Mouse (Mus musculus) ES-E14 (cell line): Measurements from ENCODE around the gene Hmga1b. TPM values are rescaled to one million over a fixed set of nuclear protein-coding genes. Genes with fewer than 3 reads are reported as not detected.
"Not testable (repeated sequence)": the region's sequence is repeated elsewhere in the genome, so short reads cannot be mapped to it uniquely, and the experiment has no call there.

ENCODE experiments used
- DNase-seq: peaks from one replicate; pipeline ENCODE4 v3.0.0-alpha.2; 2013; ENCODE audit warnings: low read depth, low spot score
- H3K27ac ChIP-seq: 2 replicates; pipeline ENCODE4 v1.5.1; 2012; ENCODE audit warnings: low read depth, mild to moderate bottlenecking, low read length, moderate library complexity, mixed read lengths; ENCODE audit not compliant: poor library complexity, insufficient read depth, severe bottlenecking
- H3K36me3 ChIP-seq: 2 replicates; pipeline ENCODE4 v1.6.1; 2012; ENCODE audit warnings: mild to moderate bottlenecking, low read length, moderate library complexity, mixed read lengths; ENCODE audit not compliant: control insufficient read depth, poor library complexity, insufficient read depth, severe bottlenecking
- H3K4me1 ChIP-seq, 2 experiments: fragments of 150-350 bp in 1 of 2; sonication (generic) in 1 of 2; 2 replicates each; pipeline ENCODE4 v1.6.1; 2012; ENCODE audit warnings: low read length in 2 of 2, mild to moderate bottlenecking in 1 of 2, mixed read lengths in 1 of 2; ENCODE audit not compliant: control insufficient read depth in 2 of 2, insufficient read depth in 2 of 2, poor library complexity in 1 of 2
- H3K4me3 ChIP-seq, 2 experiments: fragments of 150-350 bp in 1 of 2; sonication (generic) in 1 of 2; 2 replicates each; pipeline ENCODE4 v1.5.1; 2012; ENCODE audit warnings: low read length in 2 of 2, low read depth in 1 of 2, mild to moderate bottlenecking in 1 of 2, mixed read lengths in 1 of 2; ENCODE audit not compliant: insufficient read depth in 1 of 2, poor library complexity in 1 of 2, severe bottlenecking in 1 of 2
- H3K9ac ChIP-seq: 2 replicates; pipeline ENCODE4 v1.6.1; 2012; ENCODE audit warnings: low read depth, mild to moderate bottlenecking, low read length, mixed read lengths; ENCODE audit not compliant: poor library complexity, insufficient read depth, severe bottlenecking
- H3K9me3 ChIP-seq: fragments of 150-350 bp; sonication (generic); 2 replicates; pipeline ENCODE4 v1.6.1; 2012; ENCODE audit warnings: low read depth, mild to moderate bottlenecking, low read length; ENCODE audit not compliant: control insufficient read depth, insufficient read depth
- CHD2 ChIP-seq: IDR thresholded peaks from 2 replicates; pipeline ENCODE4 v1.6.1; 2014; ENCODE audit warnings: mild to moderate bottlenecking, low read depth, low read length, inconsistent platforms
- HCFC1 ChIP-seq: IDR thresholded peaks from 2 replicates; pipeline ENCODE4 v1.6.1; 2012; ENCODE audit warnings: low read length, inconsistent platforms, borderline replicate concordance; ENCODE audit not compliant: insufficient read depth
- MAFK ChIP-seq: IDR thresholded peaks from 2 replicates; pipeline ENCODE4 v1.6.1; 2014; ENCODE audit warnings: mild to moderate bottlenecking, low read depth, low read length, inconsistent platforms; ENCODE audit not compliant: insufficient read depth
- ZC3H11A ChIP-seq: IDR thresholded peaks from 2 replicates; pipeline ENCODE4 v1.6.1; 2012; ENCODE audit warnings: low read depth, mild to moderate bottlenecking, inconsistent platforms, low read length, borderline replicate concordance
- ZNF384 ChIP-seq: IDR thresholded peaks from 2 replicates; pipeline ENCODE4 v1.6.1; 2012; ENCODE audit warnings: low read depth, low read length, inconsistent platforms
- in situ Hi-C, 2 experiments: fragments of 600-800 bp; cut with MboI; formaldehyde crosslinking; loops; one replicate each; pipeline ENCODE4 v1.15.1; 2025; ENCODE audit warnings: low sequenced_read_pairs in 2 of 2, inconsistent platforms in 1 of 2; ENCODE audit not compliant: unreplicated experiment in 2 of 2
- total RNA-seq: library from RNA; depleted of rRNA; stranded (reverse); fragments of 300-350 nt; gene quantifications from 2 replicates; pipeline ENCODE4 v1.2.3, GENCODE M21; 2012; rRNA removed

Hmga1b gene
- total RNA-seq = 184 and 244 TPM in 2 replicates

GRCm38 (mm10) chr11:120762672-120763041, at the start of gene Hmga1b:
Gene Hmga1b, plus strand, starts transcription at chr11:120762794.
- H3K27ac ChIP-seq, in situ Hi-C loops, H3K36me3 ChIP-seq, DNase-seq, H3K9me3 ChIP-seq, H3K9ac ChIP-seq: not testable (repeated sequence)
- Histone ChIP-seq H3K4me3 (peak within 1 kb of the TSS in 1 of 2 experiments; percentile 45; a peak in 2 of 4 replicates), H3K4me1 (peaks cover 0 to 13% of the 10 kb centered on the region in 2 experiments; a peak in 1 of 4 replicates)

GRCm38 (mm10) chr11:120713580-120714518, 48.7 kb upstream of the Hmga1b start, which contains the start of the genes Cenpx and Lrrc45:
Gene Cenpx, minus strand, starts transcription at chr11:120713738.
Gene Lrrc45, plus strand, starts transcription at chr11:120713925.
- H3K4me3 ChIP-seq = peak within 1 kb of the TSS; percentile 76 to 96
- DNase-seq = peak; percentile 98
- in situ Hi-C loops = no loop called here
- peak within 1 kb of the TSS; percentile 74 for H3K9ac ChIP-seq
- peaks cover 26% of the 10 kb centered on the region for H3K36me3 ChIP-seq
- H3K4me1 ChIP-seq = peaks cover 0 to 10% of the 10 kb centered on the region in 2 experiments; a peak in 2 of 4 replicates
- H3K27ac ChIP-seq = no peak within 1 kb of the TSS
- H3K9me3 ChIP-seq = no peaks in the 10 kb centered on the region
- TF ChIP-seq ZNF384 (no peak), HCFC1 (peak; percentile 94), CHD2 (peak; percentile 59), ZC3H11A (no peak)

- H3K36me3 ChIP-seq = peaks cover 26% of the 10 kb centered on the region
- peaks cover 0 to 7% of the 10 kb centered on the region in 2 experiments; a peak in 1 of 4 replicates for H3K4me1 ChIP-seq
- in situ Hi-C loops = no loop called here
- peak overlapping the region; percentile 64 to 70; a peak in 3 of 4 replicates for H3K4me3 ChIP-seq
- H3K9ac ChIP-seq = peak overlapping the region; percentile 64; the same call in 1 of the 2 replicates
- TF ChIP-seq CHD2 (no peak), MAFK (no peak), ZNF384 (no peak), ZC3H11A (no peak), HCFC1 (no peak)
- no peak for DNase-seq
- H3K9me3 ChIP-seq = no peaks in the 10 kb centered on the region
- H3K27ac ChIP-seq = no peak overlapping the region
Observed at GRCm38 (mm10) chr11:120714546-120714945, 48.0 kb upstream of the Hmga1b start.

DNA sequence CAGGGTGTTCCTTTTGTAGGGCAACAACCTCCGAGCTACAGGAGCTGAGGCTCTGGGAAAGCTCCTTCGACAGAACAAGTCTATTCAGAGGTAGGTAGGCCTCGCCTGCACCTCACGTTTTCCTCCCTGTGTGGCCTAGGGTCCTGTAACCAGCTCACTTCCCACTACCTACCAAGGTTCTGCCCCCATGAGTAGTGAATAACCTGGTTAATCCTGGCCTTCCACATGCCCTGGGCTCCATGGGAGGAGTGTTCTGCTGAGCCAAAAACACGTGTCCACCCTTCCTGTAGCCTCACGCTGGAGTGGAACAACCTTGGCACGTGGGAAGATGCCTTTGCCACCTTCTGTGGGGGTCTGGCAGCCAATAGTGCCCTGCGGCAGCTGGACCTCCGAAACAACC, 47.5 kb upstream of the Hmga1b start:
- no peak overlapping the region for H3K27ac ChIP-seq
- H3K4me3 ChIP-seq = no peak overlapping the region
- H3K9me3 ChIP-seq = no peaks in the 10 kb centered on the region
- H3K4me1 ChIP-seq = peaks cover 0 to 7% of the 10 kb centered on the region in 2 experiments; a peak in 1 of 4 replicates
- H3K36me3 ChIP-seq = peaks cover 25% of the 10 kb centered on the region
- H3K9ac ChIP-seq = no peak overlapping the region
- no peak for DNase-seq
- in situ Hi-C loops = no loop called here
- TF ChIP-seq ZNF384 (no peak), ZC3H11A (no peak), MAFK (no peak), HCFC1 (no peak), CHD2 (no peak)
